Mouse (Mus musculus) left cerebral cortex, adult 18-20 months (tissue): Measurements from ENCODE around the gene Mecom. TPM values are rescaled to one million over a fixed set of nuclear protein-coding genes. Genes with fewer than 3 reads are reported as not detected.
"Not testable (repeated sequence)": the region's sequence is repeated elsewhere in the genome, so short reads cannot be mapped to it uniquely, and the experiment has no call there.

Experiments used
- DNase-seq, 2 experiments: peaks; one replicate each; pipeline ENCODE4 v3.0.0; 2021 to 2022; ENCODE audit warnings: low spot score in 2 of 2, mixed read lengths in 1 of 2
- total RNA-seq, 2 experiments: library from RNA; stranded (reverse); gene quantifications; 2 replicates each; pipeline ENCODE4 v1.2.3; 2021

Mecom gene
- total RNA-seq, 2 experiments from 2014 or later = 3.5 to 4.2 TPM

- DNase-seq = no peak
Measured at GRCm38 (mm10) chr3:30445970-30446442, 101.8 kb downstream of the Mecom start.

GRCm38 (mm10) chr3:30445247-30445969 lies 102.4 kb downstream of the Mecom start:
- DNase-seq = no peak

GRCm38 (mm10) chr3:30441646-30442045 lies 106.2 kb downstream of the Mecom start:
- no peak for DNase-seq

- DNase-seq = no peak
Measured at GRCm38 (mm10) chr3:30438007-30438406, 109.8 kb downstream of the Mecom start.

GRCm38 (mm10) chr3:30436561-30436960 lies 111.2 kb downstream of the Mecom start:
- DNase-seq = no peak

GRCm38 (mm10) chr3:30436131-30436530 lies 111.7 kb downstream of the Mecom start:
- DNase-seq = no peak

GRCm38 (mm10) chr3:30428877-30429276 lies 118.9 kb downstream of the Mecom start:
- DNase-seq = no peak

GRCm38 (mm10) chr3:30424036-30424435 lies 123.8 kb downstream of the Mecom start:
- no peak for DNase-seq

GRCm38 (mm10) chr3:30421948-30422347 lies 125.9 kb downstream of the Mecom start:
- not testable (repeated sequence) for DNase-seq

- DNase-seq = no peak
Measured at GRCm38 (mm10) chr3:30420899-30421298, 126.9 kb downstream of the Mecom start.

- DNase-seq = no peak
Measured at GRCm38 (mm10) chr3:30414173-30414572, 133.6 kb downstream of the Mecom start.

GRCm38 (mm10) chr3:30410778-30411177 lies 137.0 kb downstream of the Mecom start:
- no peak for DNase-seq

- no peak for DNase-seq
Measured at GRCm38 (mm10) chr3:30404821-30405220, 143.0 kb downstream of the Mecom start.

- DNase-seq = no peak
Measured at GRCm38 (mm10) chr3:30398911-30399310, 148.9 kb downstream of the Mecom start.

- no peak for DNase-seq
Measured at GRCm38 (mm10) chr3:30394911-30395310, 152.9 kb downstream of the Mecom start.

- no peak for DNase-seq
Measured at GRCm38 (mm10) chr3:30392662-30393061, 155.1 kb downstream of the Mecom start.

GRCm38 (mm10) chr3:30392218-30392617 lies 155.6 kb downstream of the Mecom start:
- DNase-seq = no peak

- no peak for DNase-seq
Measured at GRCm38 (mm10) chr3:30390346-30390745, 157.5 kb downstream of the Mecom start.

GRCm38 (mm10) chr3:30380273-30380672 lies 167.5 kb downstream of the Mecom start:
- DNase-seq = no peak

GRCm38 (mm10) chr3:30379301-30379700 lies 168.5 kb downstream of the Mecom start:
- DNase-seq = no peak

GRCm38 (mm10) chr3:30371472-30371871 lies 176.3 kb downstream of the Mecom start:
- DNase-seq = no peak

- no peak for DNase-seq
Measured at GRCm38 (mm10) chr3:30370860-30371455, 176.8 kb downstream of the Mecom start.

GRCm38 (mm10) chr3:30366621-30367020 lies 181.2 kb downstream of the Mecom start:
- no peak for DNase-seq
